Mouse (Mus musculus) ES-Bruce4 (cell line): Measurements from ENCODE around the gene Tmem63c. TPM values are rescaled to one million over a fixed set of nuclear protein-coding genes. Genes with fewer than 3 reads are reported as not detected.

Source experiments
- H3K27ac ChIP-seq: 2 replicates; pipeline ENCODE4 v1.5.1; 2012; ENCODE audit warnings: low read length, inconsistent platforms; ENCODE audit not compliant: insufficient read depth
- H3K27me3 ChIP-seq: 2 replicates; pipeline ENCODE4 v1.6.1; 2012; ENCODE audit warnings: mild to moderate bottlenecking, low read length, inconsistent platforms; ENCODE audit not compliant: control insufficient read depth, poor library complexity, insufficient read depth, severe bottlenecking
- H3K36me3 ChIP-seq: 2 replicates; pipeline ENCODE4 v1.6.1; 2012; ENCODE audit warnings: inconsistent platforms, mild to moderate bottlenecking, low read length, moderate library complexity; ENCODE audit not compliant: control insufficient read depth, poor library complexity, insufficient read depth, severe bottlenecking
- H3K4me1 ChIP-seq: one replicate; pipeline ENCODE4 v1.8.1; 2011; ENCODE audit warnings: low read length; ENCODE audit not compliant: control insufficient read depth, insufficient read depth
- H3K4me3 ChIP-seq: 2 replicates; pipeline ENCODE4 v1.5.1; 2011; ENCODE audit warnings: low read depth, mild to moderate bottlenecking, low read length
- H3K9ac ChIP-seq: 2 replicates; pipeline ENCODE4 v1.6.1; 2012; ENCODE audit warnings: low read depth, mild to moderate bottlenecking, inconsistent platforms; ENCODE audit not compliant: poor library complexity, severe bottlenecking
- H3K9me3 ChIP-seq: replicated peaks from 2 replicates; pipeline ENCODE4 v1.6.1; 2012; ENCODE audit warnings: mild to moderate bottlenecking, low read length, inconsistent platforms; ENCODE audit not compliant: control insufficient read depth, poor library complexity, insufficient read depth, severe bottlenecking
- CTCF ChIP-seq: IDR thresholded peaks from one replicate; pipeline ENCODE4 v1.8.1; 2011; ENCODE audit warnings: low read depth, low read length
- EP300 ChIP-seq: IDR thresholded peaks from 2 replicates; pipeline ENCODE4 v1.6.1; 2011; ENCODE audit warnings: low read depth, low read length; ENCODE audit not compliant: insufficient read depth
- POLR2A ChIP-seq: IDR thresholded peaks from one replicate; pipeline ENCODE4 v1.8.1; 2011; ENCODE audit warnings: low read length; ENCODE audit not compliant: insufficient read depth
- polyA plus RNA-seq: library from polyadenylated mRNA; stranded (reverse); fragments of >200 nt; gene quantifications from 2 replicates; pipeline ENCODE4 v1.2.4, GENCODE M21; 2011; ENCODE audit warnings: low read depth; ENCODE audit not compliant: missing spikeins, insufficient read depth, insufficient read length

The Tmem63c gene
- polyA plus RNA-seq, 1 experiment = 0.99 TPM

GRCm38 (mm10) chr12:87023456-87023855 lies 2.3 kb downstream of the Tmem63c start:
- TF ChIP-seq POLR2A = no peak
- TF ChIP-seq CTCF = no peak
- TF ChIP-seq EP300 = no peak
- Histone ChIP-seq H3K4me3 (no peak overlapping the region), H3K4me1 (peaks cover 3% of the 10 kb centered on the region), H3K9me3 (no peaks in the 10 kb centered on the region), H3K9ac (no peak overlapping the region), H3K27me3 (no peaks in the 10 kb centered on the region), H3K27ac (no peak overlapping the region), H3K36me3 (no peaks in the 10 kb centered on the region)

DNA sequence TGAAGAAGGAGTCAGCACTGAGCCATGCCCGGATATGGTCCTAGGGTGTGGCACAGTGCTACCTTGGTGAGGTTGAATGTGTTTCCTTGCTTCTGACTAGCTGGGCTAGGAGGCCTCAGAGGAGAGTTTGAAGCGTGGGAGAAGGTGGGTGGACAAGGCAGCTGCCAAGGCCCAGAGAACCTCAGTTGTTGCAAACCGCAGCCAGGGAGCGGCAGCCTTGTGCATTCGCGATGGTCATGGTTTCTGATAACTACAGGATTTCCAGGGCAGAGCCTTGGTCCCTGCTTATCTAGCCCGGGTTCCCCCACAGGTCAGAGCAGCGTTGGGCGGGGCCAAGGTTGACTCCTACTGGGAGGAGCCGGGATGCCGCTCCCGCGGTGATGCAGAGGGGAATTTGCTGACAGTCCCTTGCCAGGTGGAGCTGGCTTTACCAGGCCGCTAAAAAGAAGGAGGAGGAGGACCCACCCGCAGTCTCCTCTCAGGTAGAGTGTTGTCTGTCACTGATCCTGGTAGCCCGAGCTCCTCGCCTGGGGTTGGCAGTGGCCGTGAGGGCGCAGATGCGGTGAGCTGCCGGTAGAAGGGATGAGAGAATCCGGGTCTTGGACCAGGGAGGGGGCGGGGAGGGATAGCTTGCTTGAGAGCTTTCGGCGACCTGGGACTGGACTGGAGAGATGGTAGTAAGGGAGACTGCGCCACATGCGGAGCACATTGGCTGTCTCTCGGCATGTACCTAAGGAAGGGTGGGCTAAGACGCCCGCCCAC lies 5.2 kb downstream of the Tmem63c start:
- Histone ChIP-seq H3K4me3 (peak overlapping the region; percentile 58), H3K36me3 (no peaks in the 10 kb centered on the region), H3K27me3 (no peaks in the 10 kb centered on the region), H3K27ac (no peak overlapping the region), H3K9ac (0 out of 2 replicates have a peak overlapping the region, but pooled peaks have one; percentile 10), H3K9me3 (no peaks in the 10 kb centered on the region), H3K4me1 (peaks cover 3% of the 10 kb centered on the region)
- TF ChIP-seq CTCF = no peak
- no peak for TF ChIP-seq POLR2A
- no peak for TF ChIP-seq EP300

- Histone ChIP-seq H3K4me3 (peak overlapping the region; percentile 58), H3K27me3 (no peaks in the 10 kb centered on the region), H3K36me3 (no peaks in the 10 kb centered on the region), H3K27ac (no peak overlapping the region), H3K4me1 (peaks cover 3% of the 10 kb centered on the region), H3K9me3 (no peaks in the 10 kb centered on the region), H3K9ac (0 out of 2 replicates have a peak overlapping the region, but pooled peaks have one; percentile 10)
- TF ChIP-seq CTCF = no peak
- no peak for TF ChIP-seq POLR2A
- TF ChIP-seq EP300 = no peak
These were observed 5.7 kb downstream of the Tmem63c start for GRCm38 (mm10) chr12:87026871-87027240.

DNA sequence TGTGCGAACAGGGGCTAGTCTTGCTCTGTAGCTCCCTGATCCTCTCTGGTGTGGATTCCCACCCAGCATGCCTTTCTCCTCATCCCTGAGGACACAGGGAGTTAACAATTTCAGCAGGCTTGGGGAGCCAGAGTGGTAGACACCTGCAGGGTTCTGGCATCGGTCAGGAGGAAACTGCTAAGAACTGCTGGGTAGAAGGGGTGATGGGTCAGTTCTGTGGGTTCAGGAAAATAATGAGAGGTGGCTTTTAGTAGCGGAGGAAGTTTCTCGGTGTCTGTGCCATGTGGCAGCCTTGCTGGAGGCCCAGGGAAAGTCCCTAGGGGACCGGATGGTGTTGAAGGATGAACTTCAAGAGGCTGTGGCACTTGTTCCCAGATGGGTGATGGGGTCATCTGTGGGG lies 6.3 kb downstream of the Tmem63c start:
- Histone ChIP-seq H3K4me1 (peaks cover 3% of the 10 kb centered on the region), H3K36me3 (no peaks in the 10 kb centered on the region), H3K9me3 (no peaks in the 10 kb centered on the region), H3K27me3 (no peaks in the 10 kb centered on the region), H3K27ac (no peak overlapping the region), H3K4me3 (no peak overlapping the region), H3K9ac (no peak overlapping the region)
- TF ChIP-seq CTCF = no peak
- no peak for TF ChIP-seq EP300
- no peak for TF ChIP-seq POLR2A

- H3K27me3 ChIP-seq = no peaks in the 10 kb centered on the region
- H3K9me3 ChIP-seq = no peaks in the 10 kb centered on the region
- TF ChIP-seq POLR2A = no peak
- TF ChIP-seq CTCF = no peak
- TF ChIP-seq EP300 = no peak
These were observed 6.9 kb downstream of the Tmem63c start for GRCm38 (mm10) chr12:87028068-87028467.

DNA sequence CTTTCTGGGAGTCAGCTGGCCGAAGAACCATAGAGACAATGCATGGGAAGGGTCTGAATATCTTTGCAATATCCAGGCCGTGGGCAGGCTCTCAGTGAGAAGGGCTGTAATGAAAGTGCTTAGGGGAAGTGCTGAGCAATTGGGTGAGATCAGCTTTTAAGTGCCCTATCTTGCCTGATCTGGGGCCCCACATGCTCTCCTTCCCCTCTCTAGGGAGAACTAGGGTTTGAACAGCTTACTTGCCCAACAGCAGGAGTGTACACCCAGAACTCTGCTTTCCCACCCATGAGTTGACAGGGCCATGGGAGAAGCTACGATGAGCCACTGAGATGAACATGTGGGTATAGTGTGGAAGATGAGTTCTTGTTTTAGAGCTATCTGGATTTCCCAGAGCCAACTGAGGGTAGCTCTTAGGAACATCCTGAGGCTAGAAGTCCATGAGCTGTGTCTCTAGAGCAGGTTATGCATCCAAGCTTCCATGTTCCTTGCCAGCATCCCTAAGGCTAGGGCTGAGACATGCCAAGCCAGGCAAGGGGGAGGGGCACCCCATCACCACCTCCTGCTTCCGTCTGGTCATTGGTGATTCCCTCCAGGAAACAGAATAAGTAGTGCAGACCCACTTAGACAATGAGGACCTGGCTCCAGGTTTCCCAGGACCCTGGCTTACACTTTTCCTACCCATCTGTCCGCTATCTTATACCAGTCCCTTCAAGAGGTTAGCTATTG lies 8.3 kb downstream of the Tmem63c start:
- TF ChIP-seq POLR2A (no peak), EP300 (no peak), CTCF (no peak)
- H3K9ac ChIP-seq = no peak overlapping the region
- H3K27me3 ChIP-seq = no peaks in the 10 kb centered on the region
- peaks cover 3% of the 10 kb centered on the region for H3K4me1 ChIP-seq
- no peaks in the 10 kb centered on the region for H3K9me3 ChIP-seq
- H3K4me3 ChIP-seq = no peak overlapping the region
- H3K27ac ChIP-seq = no peak overlapping the region
- no peaks in the 10 kb centered on the region for H3K36me3 ChIP-seq

More at GRCm38 (mm10) chr12:87028068-87028467, 6.9 kb downstream of the Tmem63c start:
- H3K9ac ChIP-seq = no peak overlapping the region
- no peak overlapping the region for H3K4me3 ChIP-seq
- no peaks in the 10 kb centered on the region for H3K36me3 ChIP-seq
- H3K4me1 ChIP-seq = peaks cover 3% of the 10 kb centered on the region
- H3K27ac ChIP-seq = no peak overlapping the region
